Mouse (Mus musculus): ENCODE results near the gene Creb5. TPM values are rescaled to one million over a fixed set of nuclear protein-coding genes. Genes with fewer than 3 reads are reported as not detected.

Creb5 gene
- polyA plus RNA-seq, 1 experiment from 2014 or later = 3.9 TPM

GRCm38 (mm10) chr6:53570906-53571305 is 283.8 kb downstream of the Creb5 start:
- ATAC-seq (ENCODE audit: low FRiP score, low read depth) = no peak
- H3K4me1 ChIP-seq (replicated peaks) = peaks cover 30% of the 10 kb centered on the region

GRCm38 (mm10) chr6:53571571-53572122 is 284.6 kb downstream of the Creb5 start:
- no peak for ATAC-seq (ENCODE audit: low FRiP score, low read depth)
- H3K36me3 ChIP-seq = no peaks in the 10 kb centered on the region
- H3K9me3 ChIP-seq = no peaks in the 10 kb centered on the region
- H3K27ac ChIP-seq (replicated peaks) = no peak overlapping the region
- H3K9ac ChIP-seq = no peak overlapping the region
- H3K27me3 ChIP-seq = no peaks in the 10 kb centered on the region
- H3K4me3 ChIP-seq = no peak overlapping the region
- H3K4me1 ChIP-seq (replicated peaks) = peaks cover 30% of the 10 kb centered on the region
- WGBS = 89% methylated on average over 4 of the region's 4 CpGs
- H3K4me2 ChIP-seq = no peak overlapping the region

More at GRCm38 (mm10) chr6:53570906-53571305, 283.8 kb downstream of the Creb5 start:
- H3K4me3 ChIP-seq = no peak overlapping the region
- no peaks in the 10 kb centered on the region for H3K36me3 ChIP-seq
- no peak overlapping the region for H3K4me2 ChIP-seq
- no peaks in the 10 kb centered on the region for H3K27me3 ChIP-seq
- no peak overlapping the region for H3K27ac ChIP-seq (replicated peaks)
- 91% methylated on average over 4 of the region's 4 CpGs for WGBS
- H3K9me3 ChIP-seq = no peaks in the 10 kb centered on the region
- no peak overlapping the region for H3K9ac ChIP-seq

DNA sequence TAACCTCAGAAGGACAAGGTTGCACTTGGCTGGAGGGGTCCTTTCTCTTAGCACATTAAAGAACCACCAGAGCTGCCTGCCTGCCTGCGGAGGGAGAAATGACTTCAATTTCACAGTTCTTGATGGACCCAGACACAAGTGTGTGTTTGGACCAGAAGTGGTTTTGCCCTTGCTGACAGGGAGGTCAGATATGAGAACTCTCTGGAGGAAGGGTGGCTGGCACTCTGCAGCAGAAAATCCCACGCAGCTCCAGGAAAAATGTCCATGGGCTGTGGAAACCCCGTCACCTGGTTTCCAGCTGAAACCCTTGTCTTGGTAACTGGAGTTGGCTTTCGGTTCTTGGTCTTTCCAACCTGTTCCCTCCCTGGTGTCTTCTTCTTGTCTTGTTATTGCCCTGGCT is 285.4 kb downstream of the Creb5 start:
- no peak overlapping the region for H3K9ac ChIP-seq
- no peak overlapping the region for H3K4me3 ChIP-seq
- H3K27me3 ChIP-seq = no peaks in the 10 kb centered on the region
- no peaks in the 10 kb centered on the region for H3K36me3 ChIP-seq
- 69% methylated on average over 4 of the region's 4 CpGs for whole genome bisulfite sequencing
- peak overlapping the region; percentile 30 for H3K27ac ChIP-seq (replicated peaks)
- no peak overlapping the region for H3K4me2 ChIP-seq
- no peak for ATAC-seq (ENCODE audit: low FRiP score, low read depth)
- H3K4me1 ChIP-seq (replicated peaks) = peaks cover 30% of the 10 kb centered on the region
- no peaks in the 10 kb centered on the region for H3K9me3 ChIP-seq

DNA sequence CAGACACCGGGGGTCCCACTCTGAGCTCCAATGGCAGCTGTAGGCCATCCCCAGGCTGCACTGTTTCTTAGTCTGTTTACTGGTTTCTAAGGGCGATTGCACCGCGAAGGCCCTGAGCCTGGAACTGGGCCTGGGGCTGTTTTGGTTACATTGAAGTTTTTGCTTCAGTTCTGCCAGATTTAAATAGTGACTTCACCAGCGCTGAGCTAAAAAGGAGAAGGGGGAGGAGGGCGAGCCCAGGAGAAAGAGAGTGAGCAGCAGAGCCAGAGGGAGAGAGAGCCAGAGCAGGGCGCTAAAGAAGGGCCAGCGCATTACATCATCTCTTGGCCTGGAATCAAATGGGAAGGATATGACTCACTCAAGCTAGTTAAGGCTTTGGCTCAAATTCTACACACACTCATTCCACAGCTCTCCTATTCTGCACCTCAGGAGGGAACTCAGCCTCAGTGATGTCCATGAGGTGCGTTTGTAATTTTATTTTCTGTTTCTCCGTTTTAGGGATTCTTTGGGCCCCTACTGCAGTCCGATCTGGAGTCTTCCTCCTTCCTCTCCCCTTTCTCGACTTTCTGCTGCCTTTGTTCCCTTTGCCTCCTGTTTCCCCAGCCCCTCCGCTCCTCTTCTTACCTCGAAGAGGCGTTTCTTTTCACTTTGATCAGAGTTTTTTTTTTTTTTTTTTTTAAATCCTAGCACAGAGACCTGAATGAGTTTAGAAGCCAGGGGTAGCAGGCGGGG is 286.1 kb downstream of the Creb5 start:
- Histone ChIP-seq H3K4me2 (peak overlapping the region; percentile 51), H3K9me3 (no peaks in the 10 kb centered on the region), H3K27ac (replicated peaks) (peak overlapping the region; percentile 78), H3K9ac (peak overlapping the region; percentile 29), H3K4me1 (replicated peaks) (peaks cover 30% of the 10 kb centered on the region), H3K36me3 (no peaks in the 10 kb centered on the region), H3K27me3 (no peaks in the 10 kb centered on the region), H3K4me3 (peak overlapping the region; percentile 35)
- peak; percentile 90 for ATAC-seq (ENCODE audit: low FRiP score, low read depth)
- 8% methylated on average over 15 of the region's 16 CpGs for WGBS

- Histone ChIP-seq H3K27ac (replicated peaks) (peak overlapping the region; percentile 78; the same call in 1 of the 2 replicates), H3K9ac (peak overlapping the region; percentile 29; the same call in 1 of the 2 replicates), H3K36me3 (no peaks in the 10 kb centered on the region), H3K4me3 (peak overlapping the region; percentile 35), H3K27me3 (no peaks in the 10 kb centered on the region), H3K4me1 (replicated peaks) (peaks cover 30% of the 10 kb centered on the region), H3K9me3 (no peaks in the 10 kb centered on the region), H3K4me2 (peak overlapping the region; percentile 51)
- ATAC-seq (ENCODE audit: low FRiP score, low read depth) = no peak
- 4% methylated on average over 5 of the region's 6 CpGs for WGBS
Measured at GRCm38 (mm10) chr6:53573711-53574065, 286.6 kb downstream of the Creb5 start.

DNA sequence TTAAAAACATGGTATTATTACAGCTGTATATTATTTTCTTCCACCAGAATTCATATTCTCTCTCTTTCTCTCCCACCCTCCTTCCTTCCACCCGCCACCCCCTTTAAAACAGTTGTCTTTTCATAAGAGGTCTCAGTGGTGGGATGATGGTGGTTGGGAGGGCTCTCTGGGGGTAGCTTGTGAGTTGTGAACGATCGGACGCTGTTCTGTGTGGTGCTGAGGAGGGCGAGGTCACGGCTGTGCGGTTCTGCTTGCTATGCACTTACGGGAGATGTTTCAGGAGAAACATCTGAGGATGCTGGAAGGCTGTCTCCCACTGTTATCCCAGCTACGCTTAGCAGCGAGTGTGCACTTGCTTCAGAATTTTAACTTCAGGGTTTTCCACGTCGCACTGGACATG is 287.0 kb downstream of the Creb5 start:
- Histone ChIP-seq H3K27me3 (no peaks in the 10 kb centered on the region), H3K9ac (peak overlapping the region; percentile 41; the same call in 1 of the 2 replicates), H3K4me2 (peak overlapping the region; percentile 51), H3K9me3 (no peaks in the 10 kb centered on the region), H3K4me1 (replicated peaks) (peaks cover 30% of the 10 kb centered on the region), H3K27ac (replicated peaks) (peak overlapping the region; percentile 78; the same call in 1 of the 2 replicates), H3K4me3 (peak overlapping the region; percentile 35), H3K36me3 (no peaks in the 10 kb centered on the region)
- WGBS = 30% methylated on average over 12 of the region's 12 CpGs
- no peak for ATAC-seq (ENCODE audit: low FRiP score, low read depth)

DNA sequence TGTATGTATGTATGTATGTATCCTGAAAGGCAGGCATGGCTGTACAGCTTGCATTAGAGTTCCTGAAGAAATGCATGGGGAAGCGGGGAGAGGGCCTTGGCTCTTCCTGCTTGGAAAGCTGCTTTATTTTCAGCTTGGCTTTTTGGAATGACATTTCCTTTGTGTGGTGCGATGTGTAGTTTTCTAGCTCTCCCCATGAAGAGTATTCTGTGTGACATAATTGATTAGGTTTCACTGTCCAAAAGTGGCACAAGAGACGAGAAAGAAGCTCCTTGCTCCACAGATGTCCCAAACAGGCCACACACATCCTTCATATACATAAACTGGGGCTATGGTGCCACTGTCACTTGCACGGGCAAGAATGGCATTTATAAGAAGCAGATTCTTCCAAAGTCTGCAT is 288.1 kb downstream of the Creb5 start:
- H3K4me1 ChIP-seq (replicated peaks) = peaks cover 27% of the 10 kb centered on the region
- H3K36me3 ChIP-seq = no peaks in the 10 kb centered on the region
- peak overlapping the region; percentile 51; the same call in 1 of the 2 replicates for H3K4me2 ChIP-seq
- H3K27ac ChIP-seq (replicated peaks) = no peak overlapping the region
- ATAC-seq (ENCODE audit: low FRiP score, low read depth) = no peak
- H3K9ac ChIP-seq = no peak overlapping the region
- no peaks in the 10 kb centered on the region for H3K9me3 ChIP-seq
- WGBS = 67% methylated on average over 4 of the region's 4 CpGs
- no peak overlapping the region for H3K4me3 ChIP-seq
- no peaks in the 10 kb centered on the region for H3K27me3 ChIP-seq

- 93% methylated on average over 3 of the region's 3 CpGs for WGBS
- H3K9me3 ChIP-seq = no peaks in the 10 kb centered on the region
- no peak overlapping the region for H3K4me3 ChIP-seq
- no peak overlapping the region for H3K9ac ChIP-seq
- no peak overlapping the region for H3K4me2 ChIP-seq
- no peaks in the 10 kb centered on the region for H3K27me3 ChIP-seq
- no peaks in the 10 kb centered on the region for H3K36me3 ChIP-seq
- no peak for ATAC-seq (ENCODE audit: low FRiP score, low read depth)
- peaks cover 27% of the 10 kb centered on the region for H3K4me1 ChIP-seq (replicated peaks)
- no peak overlapping the region for H3K27ac ChIP-seq (replicated peaks)
Measured at GRCm38 (mm10) chr6:53575836-53576235, 288.8 kb downstream of the Creb5 start.

DNA sequence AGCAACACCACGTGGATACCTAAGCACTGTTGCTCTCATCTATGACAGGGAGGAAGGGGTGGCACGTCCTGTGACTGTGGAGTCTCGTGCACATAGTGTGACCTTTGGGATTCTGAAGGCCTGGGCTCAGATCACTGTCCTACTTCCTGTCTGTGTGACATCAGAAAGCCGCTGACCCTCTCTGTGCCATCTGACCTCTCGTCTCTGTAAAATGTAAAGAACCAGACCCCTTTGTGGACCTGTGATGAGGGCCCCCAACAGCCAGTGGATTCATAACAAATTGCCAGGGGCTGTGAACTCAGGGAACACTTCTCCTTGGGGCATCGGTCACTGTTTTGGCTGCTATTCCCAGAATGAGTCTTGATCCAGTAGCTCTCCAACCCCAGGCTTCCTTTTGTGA is 289.8 kb downstream of the Creb5 start:
- peaks cover 27% of the 10 kb centered on the region for H3K4me1 ChIP-seq (replicated peaks)
- H3K9ac ChIP-seq = no peak overlapping the region
- H3K36me3 ChIP-seq = no peaks in the 10 kb centered on the region
- H3K4me3 ChIP-seq = no peak overlapping the region
- H3K9me3 ChIP-seq = no peaks in the 10 kb centered on the region
- no peaks in the 10 kb centered on the region for H3K27me3 ChIP-seq
- 81% methylated on average over 6 of the region's 6 CpGs for WGBS
- H3K4me2 ChIP-seq = no peak overlapping the region
- no peak overlapping the region for H3K27ac ChIP-seq (replicated peaks)
- ATAC-seq (ENCODE audit: low FRiP score, low read depth) = no peak

GRCm38 (mm10) chr6:53577776-53578175 is 290.7 kb downstream of the Creb5 start:
- Histone ChIP-seq H3K9me3 (no peaks in the 10 kb centered on the region), H3K9ac (no peak overlapping the region), H3K27me3 (no peaks in the 10 kb centered on the region), H3K36me3 (no peaks in the 10 kb centered on the region), H3K27ac (replicated peaks) (no peak overlapping the region), H3K4me1 (replicated peaks) (peaks cover 21% of the 10 kb centered on the region), H3K4me3 (no peak overlapping the region), H3K4me2 (no peak overlapping the region)
- no peak for ATAC-seq (ENCODE audit: low FRiP score, low read depth)
- WGBS = 80% methylated on average over 3 of the region's 3 CpGs

DNA sequence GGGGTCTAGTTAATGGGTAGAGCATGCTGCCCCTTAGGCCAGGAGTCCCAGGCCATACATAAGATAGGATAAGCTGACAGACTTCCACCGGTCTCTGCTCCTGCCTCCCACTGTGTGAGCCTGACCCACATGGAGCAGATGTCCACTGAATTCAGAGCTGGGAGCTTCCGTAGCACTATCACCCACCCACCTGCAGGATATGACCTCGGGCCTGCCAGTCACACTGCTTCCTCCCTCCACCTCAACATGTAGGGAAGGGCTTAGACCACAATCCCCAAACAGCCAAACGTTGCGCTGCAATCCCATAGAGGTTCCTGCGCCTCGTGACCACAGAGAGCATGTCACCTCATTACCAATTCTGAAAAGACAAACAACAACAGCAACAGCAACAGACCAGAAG is 293.3 kb downstream of the Creb5 start:
- ATAC-seq (ENCODE audit: low FRiP score, low read depth) = no peak
- Histone ChIP-seq H3K9me3 (no peaks in the 10 kb centered on the region), H3K27me3 (no peaks in the 10 kb centered on the region), H3K27ac (replicated peaks) (no peak overlapping the region), H3K9ac (no peak overlapping the region), H3K4me1 (replicated peaks) (peaks cover 25% of the 10 kb centered on the region), H3K36me3 (no peaks in the 10 kb centered on the region), H3K4me2 (no peak overlapping the region), H3K4me3 (no peak overlapping the region)
- 81% methylated on average over 7 of the region's 7 CpGs for WGBS

DNA sequence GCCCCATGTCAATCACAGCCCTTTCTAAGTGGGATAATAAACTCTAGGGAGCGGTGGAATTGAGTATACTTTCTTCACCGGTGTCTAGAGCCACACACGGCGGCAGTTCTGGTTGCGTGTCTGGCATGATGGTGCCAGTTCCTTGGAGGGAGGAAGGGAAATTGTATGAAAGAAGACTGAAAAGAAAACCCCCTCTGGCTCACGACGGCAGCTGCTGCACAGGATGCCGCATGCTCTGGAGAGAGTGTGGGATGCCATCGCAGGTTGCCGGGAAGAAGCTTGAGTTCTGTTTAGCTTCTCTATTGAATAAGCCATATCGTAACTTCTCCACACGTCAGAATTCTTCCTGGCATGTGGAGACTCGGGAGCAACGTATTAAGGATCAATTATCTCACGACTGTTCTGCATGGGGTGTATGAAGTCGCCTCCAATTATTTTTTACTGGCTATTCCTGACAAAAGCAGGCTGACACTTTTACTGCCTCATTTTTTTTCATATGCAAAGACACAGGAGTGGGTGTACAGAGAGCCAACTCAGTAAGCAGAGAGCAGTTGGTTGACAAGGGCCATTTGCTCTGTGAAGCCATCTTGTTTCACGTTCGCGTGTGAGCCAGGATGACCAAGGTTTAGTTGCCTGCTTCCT is 296.3 kb downstream of the Creb5 start:
- ATAC-seq (ENCODE audit: low FRiP score, low read depth) = peak; percentile 48; the same call in 1 of the 2 replicates
- H3K4me3 ChIP-seq = no peak overlapping the region
- WGBS = 32% methylated on average over 19 of the region's 19 CpGs
- H3K36me3 ChIP-seq = no peaks in the 10 kb centered on the region
- H3K4me2 ChIP-seq = peak overlapping the region; percentile 41
- no peaks in the 10 kb centered on the region for H3K9me3 ChIP-seq
- H3K4me1 ChIP-seq (replicated peaks) = peaks cover 25% of the 10 kb centered on the region
- H3K9ac ChIP-seq = no peak overlapping the region
- H3K27me3 ChIP-seq = no peaks in the 10 kb centered on the region
- peak overlapping the region; percentile 49; the same call in 1 of the 2 replicates for H3K27ac ChIP-seq (replicated peaks)

Data from hindbrain, embryonic 15.5 days (tissue).